Mouse (Mus musculus) inflammation-experienced regulatory T-cells, adult 6 months (primary cell): Measurements from ENCODE around the gene Tm2d3. TPM values are rescaled to one million over a fixed set of nuclear protein-coding genes. Genes with fewer than 3 reads are reported as not detected.

Experiments
- ATAC-seq: one replicate; pipeline ENCODE4 v1.8.0; 2017
- polyA plus RNA-seq, 3 experiments: library from polyadenylated mRNA; unstranded; fragments of 100-300 nt; shearing (Covaris generic); gene quantifications; one replicate each; pipeline ENCODE4 v1.2.1; 2017

Tm2d3 gene
- polyA plus RNA-seq, 3 experiments from 2014 or later = 83.6 to 99.5 (median 99.3) TPM

DNA sequence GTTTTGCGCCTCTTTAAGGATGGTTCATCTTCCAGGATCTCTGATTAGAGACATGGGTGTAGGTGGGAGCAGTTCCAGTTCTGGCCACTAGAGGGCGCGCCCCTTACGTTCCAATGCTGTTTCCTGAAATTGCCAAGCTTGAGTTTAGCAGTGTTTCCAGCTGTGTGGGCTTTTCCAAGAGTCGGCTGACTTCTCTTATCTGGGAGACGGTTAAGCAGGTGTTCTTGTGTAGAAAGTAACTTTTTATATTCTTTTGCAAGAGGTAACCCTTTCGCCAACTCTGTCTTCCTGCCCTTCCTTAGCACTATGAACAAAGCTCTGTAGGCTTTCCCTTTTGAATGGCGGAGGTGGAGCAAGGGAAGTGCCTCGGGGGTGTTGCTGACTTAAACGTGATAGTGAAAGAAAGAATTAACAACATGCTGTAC lies 13.9 kb downstream of the Tm2d3 start:
- peak; percentile 88 for ATAC-seq

DNA sequence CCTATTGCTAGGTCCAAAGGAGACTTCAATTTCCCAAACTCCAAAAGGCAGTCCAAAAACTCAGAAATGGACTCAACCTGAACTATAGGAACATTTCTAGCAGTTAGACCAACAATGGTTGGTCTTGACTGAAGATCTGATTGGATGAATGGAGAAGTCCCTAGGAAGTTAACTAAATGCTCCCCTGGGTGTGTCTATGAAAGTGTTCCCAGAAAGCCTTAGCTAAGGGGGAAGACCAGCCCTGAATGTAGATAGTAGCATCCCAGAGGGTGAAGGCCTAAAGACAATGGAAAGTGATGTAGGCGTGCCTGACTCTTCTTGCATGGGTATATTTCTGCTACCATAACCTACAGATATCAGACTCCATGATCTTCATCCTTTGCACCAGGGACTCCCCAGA lies 17.5 kb downstream of the Tm2d3 start:
- ATAC-seq = no peak

DNA sequence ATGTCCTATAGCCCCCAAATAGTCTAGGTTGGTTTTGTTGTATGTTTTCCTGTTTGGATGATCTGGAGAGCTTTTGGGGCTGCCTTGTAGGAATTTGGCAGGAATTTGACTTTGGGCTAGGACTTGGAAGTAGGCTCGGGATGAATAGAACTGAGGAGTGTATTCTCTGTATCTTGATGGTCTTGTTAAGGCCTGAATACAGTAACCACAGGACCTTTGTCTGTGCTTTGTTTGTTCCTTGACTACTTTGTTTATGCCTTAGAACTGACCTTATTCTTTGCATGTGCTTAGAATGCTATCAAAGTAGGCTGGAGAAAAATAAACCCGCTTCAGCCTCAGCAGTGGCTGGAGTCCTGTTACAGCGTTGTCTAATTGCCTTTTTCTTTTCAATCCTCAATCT lies 19.3 kb downstream of the Tm2d3 start:
- no peak for ATAC-seq

DNA sequence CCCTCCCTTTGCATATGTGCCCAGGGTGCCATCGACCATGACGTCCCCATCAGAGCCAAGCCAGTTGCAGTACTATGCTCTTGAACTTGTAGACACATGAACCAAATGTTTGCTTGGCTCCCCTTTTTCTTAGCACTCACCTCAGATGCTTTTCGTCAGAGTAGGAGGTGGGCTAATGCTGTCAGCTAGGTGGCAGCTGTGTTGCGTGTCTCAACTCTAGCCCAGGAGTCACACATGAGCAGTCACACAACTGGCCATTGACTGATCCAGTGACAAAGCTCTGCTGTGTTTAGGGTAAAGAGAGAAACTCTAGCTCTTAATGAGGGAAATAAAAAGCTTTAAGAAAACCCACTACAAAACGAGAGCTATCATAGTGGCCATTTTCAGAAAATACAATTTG lies 22.8 kb downstream of the Tm2d3 start:
- ATAC-seq = no peak

DNA sequence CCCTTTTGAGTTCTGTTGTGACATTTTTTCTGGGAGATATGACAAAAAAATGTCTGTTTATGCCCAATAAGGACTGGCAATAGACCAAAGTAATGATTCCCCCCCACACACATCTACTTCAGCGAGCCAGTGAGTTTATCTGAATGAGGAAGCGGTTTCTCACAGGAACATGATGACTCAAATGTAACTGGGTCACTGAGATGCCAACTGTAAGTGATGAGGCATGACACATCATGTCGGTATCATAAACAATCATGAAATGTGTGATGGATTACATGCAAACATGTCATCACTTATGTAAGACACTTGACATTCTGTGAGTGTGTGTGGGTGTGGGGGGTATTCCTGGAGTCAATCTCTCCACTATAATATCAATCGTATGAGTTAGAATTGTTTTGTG lies 23.3 kb downstream of the Tm2d3 start:
- peak; percentile 88 for ATAC-seq

DNA sequence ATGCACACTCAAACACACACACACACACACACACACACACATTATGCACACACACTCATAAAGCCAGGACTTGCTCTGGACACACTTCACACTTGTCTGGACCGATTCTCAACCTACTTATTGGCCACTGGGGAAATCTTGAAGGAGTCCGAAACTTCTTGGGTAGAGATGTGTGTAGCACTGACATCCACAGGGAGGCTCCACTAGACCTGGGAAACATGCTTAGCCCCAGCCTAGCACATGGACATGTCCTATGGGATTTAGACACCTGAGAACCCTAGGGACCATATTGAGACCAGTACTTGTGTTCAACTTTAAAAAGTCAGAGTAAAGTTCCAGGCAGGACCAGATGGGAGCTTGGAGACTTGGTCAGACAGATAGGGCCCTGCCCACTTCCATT lies 43.1 kb downstream of the Tm2d3 start:
- ATAC-seq = no peak

DNA sequence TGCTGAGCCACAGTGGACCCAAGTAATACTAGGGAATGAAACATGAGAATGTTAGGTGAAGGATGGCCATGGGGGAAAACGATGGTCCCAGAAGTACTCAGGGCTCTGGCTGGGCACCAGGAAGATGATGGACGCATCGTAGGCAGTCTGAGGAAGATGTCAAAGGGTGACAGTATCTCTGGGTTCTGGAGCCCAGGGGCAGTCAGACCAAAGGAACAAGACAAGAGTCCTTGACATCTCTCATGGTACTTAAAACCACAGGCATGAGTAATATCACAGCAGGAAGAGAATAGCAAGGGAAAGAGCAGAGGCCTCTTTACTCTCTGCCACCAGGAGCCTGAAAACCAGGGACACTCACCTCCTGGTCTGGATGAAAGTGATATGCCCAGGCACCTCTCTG lies 44.3 kb downstream of the Tm2d3 start:
- no peak for ATAC-seq

DNA sequence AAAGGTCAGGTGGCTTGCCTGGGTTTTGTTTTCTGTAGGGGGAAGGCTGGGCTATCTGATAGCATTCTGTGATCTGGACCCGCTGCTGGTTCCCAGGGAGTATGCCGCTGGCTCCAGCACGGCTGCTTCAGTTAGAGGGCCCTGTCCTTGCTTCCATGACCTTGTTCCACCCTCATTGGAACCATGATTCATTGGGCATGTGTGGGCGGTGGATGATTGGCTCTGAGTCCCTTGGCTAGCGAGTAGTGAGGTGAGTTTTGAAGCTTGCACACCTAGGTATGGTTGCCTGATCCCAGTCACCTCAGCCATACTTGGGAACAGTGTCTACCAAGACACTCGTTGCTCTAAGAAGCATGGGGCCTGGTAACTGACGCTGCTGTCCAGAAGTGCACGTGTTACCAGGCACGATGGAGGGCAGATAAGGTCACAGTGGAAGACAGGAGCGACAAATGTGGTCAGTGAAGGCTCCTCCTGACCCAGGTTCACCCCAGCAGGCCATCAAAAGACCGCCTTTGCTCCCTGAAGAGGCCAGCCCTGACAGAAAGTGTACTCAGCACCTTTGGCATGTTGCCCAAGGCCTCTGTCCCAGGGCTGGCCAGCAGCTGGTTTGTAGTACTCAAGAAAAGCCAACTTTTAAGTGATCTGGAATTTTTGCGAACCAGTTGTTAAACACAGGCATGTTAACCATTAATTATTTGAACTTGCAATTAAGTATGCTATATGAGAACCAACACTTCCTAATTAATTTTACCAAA lies 46.5 kb downstream of the Tm2d3 start:
- no peak for ATAC-seq

DNA sequence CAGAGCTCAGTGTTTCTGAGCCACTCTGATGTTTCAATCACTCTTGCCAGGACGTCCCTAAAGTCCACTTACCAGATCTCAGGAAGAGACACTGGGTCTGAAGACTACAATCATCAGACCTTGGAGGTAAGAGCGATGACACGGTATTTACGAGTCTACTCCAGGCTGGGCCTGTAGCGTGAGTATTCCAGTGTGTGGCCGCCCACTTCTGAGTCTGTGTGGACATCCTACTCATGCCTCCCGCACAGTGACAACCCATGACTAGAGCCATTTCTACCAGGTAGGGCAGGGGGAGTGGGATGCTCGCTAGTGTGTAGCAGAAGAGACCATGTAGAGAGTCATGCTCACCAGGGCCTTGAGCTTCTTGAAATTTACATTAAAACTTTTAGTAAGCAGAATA lies 51.9 kb downstream of the Tm2d3 start:
- no peak for ATAC-seq

DNA sequence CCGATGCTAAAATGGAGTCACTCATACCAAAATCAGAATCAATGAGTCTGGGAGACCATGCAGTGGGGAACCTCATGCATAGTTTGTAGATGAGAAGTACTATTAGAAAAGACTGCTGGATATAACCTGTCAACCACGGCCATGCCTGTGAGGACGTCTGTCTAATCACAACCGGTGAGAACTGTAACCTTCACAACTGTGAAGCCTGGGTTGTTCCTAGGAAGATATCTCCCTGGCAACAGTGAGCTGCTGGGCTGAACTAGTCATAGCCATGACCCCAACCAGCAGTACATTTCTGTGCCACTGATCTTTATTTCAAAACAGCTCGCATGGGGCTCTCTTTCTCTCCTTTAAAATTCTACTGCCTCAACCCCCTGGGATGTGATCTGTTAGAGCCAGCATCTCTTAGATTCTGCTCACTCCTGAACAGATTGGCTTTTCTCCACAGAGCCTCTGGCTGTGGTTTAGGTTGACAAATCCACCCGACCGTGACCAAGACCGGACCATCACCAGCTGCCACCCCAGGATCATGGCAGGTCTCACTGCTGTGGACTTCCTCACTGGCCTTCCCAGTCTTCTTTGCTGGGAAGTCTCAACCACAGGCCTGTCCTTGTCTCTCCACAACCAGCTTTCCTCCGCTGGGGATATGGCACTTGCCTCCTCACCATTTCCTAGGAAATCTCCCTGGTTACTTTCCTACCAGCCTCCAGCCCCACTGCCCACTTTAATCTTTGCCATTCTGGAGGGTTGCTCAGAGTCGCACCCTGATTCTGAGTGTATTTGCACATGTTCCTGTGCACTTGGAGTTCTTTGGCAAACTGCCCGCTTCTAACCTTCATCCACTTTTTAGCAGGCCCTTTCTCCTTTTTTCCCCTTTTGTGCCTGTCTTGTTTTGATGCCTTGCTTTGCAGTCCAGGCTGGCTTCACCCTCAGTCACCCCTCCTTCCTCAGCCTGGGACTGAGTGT lies 57.3 kb downstream of the Tm2d3 start:
- ATAC-seq = no peak

Other genes starting within 250 kb of the Tm2d3 start
- not detected for gene Tjp1, start 163.4 kb upstream of the Tm2d3 start, polyA plus RNA-seq
- 1 to 10 TPM in 2 of 3 experiments, under 1 TPM in 1; 0.92 to 2.1 (median 1.7) TPM for gene Tarsl2, start 46.3 kb upstream of the Tm2d3 start, polyA plus RNA-seq
- gene Pcsk6, start 170.6 kb downstream of the Tm2d3 start, polyA plus RNA-seq = not detected